Mouse (Mus musculus) lung, adult 10 weeks (tissue): ENCODE results near the gene Lsm5. TPM values are rescaled to one million over a fixed set of nuclear protein-coding genes. Genes with fewer than 3 reads are reported as not detected.

Experiments
- polyA plus RNA-seq: library from polyadenylated mRNA; stranded (reverse); fragments of 350-450 nt; fragmentation: Illumina TruSeq; extraction: RNeasy Lipid Tissue Mini Kit (QIAGEN cat#74804); gene quantifications from one replicate; pipeline ENCODE4 v1.2.3, GENCODE M21; 2014; ENCODE audit warnings: low read depth, low replicate concordance; ENCODE audit not compliant: insufficient read depth

Gene Lsm5
- 53.5 TPM for polyA plus RNA-seq

DNA sequence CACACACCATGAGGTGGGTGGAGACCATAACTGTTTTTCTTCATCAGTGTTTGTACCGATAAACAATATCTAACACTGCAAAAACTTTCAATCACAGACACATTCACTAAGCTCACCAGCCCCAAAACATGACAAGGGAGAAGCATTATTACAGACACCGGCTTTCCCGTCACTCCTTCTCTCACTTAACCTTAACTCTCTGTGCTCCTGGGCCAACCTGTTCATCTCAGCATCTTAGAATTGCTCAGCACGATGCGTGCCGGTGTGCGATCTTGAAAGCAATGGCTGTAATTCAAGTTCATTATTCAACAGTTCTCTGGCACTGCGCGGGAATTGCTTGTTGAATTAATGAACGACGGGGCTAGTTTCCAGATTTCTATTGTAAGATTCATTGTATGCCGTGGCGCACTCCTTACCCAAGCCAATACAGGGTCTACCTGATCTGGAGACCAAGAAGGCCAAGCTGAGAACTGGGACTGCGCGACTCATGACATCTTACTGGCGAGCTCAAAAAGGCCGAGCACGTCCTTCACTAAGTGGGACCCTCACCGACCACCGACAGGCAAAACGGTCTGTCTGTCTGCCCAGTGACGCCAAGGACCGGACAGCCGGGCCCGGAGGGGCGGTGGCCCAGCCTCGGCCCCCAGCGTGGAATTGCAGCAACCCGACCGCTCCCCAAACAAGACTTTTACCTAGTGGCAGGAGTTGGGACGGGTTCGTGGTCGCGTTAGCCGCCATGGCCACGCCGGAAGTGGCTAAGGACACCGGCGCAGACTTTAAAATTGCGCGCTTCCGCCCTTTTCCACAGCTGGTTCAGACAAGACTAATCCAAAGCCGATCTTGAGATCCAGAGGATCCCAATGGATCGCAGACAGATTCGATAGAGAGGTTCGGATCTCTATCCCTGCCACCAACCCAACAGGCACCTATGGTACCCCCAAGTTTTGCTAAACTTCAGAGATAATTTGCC lies at the start of gene Lsm5:
Gene Lsm5, minus strand, starts transcription at position 780 of the 970 bp plus-strand sequence.

DNA sequence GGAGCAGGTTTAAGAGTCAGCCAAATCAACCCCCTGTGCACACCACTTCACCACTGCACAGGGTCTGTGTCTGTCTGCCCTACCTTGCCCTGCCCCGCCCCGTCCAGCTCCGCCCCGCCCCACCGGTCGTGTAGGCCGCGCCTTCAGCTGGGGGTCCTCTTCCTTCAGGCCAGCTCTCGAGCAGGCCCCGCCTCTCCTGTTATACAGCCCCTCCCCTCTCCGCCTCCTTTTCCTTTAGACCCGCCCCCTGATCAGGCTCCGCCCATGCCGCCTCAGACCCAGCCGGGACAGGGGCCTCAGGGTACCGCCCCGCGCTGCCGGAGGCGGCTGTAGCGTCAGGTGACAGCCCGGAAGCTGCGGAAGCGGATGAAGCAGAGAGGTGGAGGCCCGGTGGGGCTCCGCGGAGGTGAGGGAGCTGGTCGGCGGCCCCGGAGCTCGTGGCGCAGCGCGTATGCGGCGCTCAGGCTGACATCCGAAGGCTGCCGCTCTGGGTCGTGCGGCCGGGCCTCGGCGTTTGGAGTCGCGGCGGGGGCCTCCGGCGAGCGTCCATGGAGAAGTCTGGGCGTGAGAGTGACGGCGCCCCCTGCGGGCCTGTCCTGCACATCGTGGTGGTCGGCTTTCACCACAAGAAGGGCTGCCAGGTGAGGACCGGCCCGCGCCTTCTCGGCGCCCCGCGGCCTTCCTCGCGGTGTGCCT lies 10.2 kb upstream of the Lsm5 start, which contains the start of gene Avl9:
Gene Avl9, plus strand, starts transcription at position 326 of the 696 bp plus-strand sequence.

Other genes with a start within 250 kb of the Lsm5 start
- 0.15 TPM for gene Pde1c, start 135.6 kb downstream of the Lsm5 start, polyA plus RNA-seq
- gene Avl9, start 10.2 kb upstream of the Lsm5 start, polyA plus RNA-seq = 6.5 TPM
- 16.1 TPM for gene Kbtbd2, start 93.1 kb upstream of the Lsm5 start, polyA plus RNA-seq
- 79.3 TPM for gene Fkbp9, start 127.3 kb upstream of the Lsm5 start, polyA plus RNA-seq
- 25.7 TPM for gene Nt5c3, start 219.2 kb upstream of the Lsm5 start, polyA plus RNA-seq
- 0.22 TPM for gene Vmn1r4, start 219.3 kb upstream of the Lsm5 start, polyA plus RNA-seq